Mouse (Mus musculus) kidney, adult 2 months (tissue): ENCODE measurements around the gene Gm4792.

Source experiments
- CTCF ChIP-seq: fragments of 200-500 bp; conservative IDR thresholded peaks from 2 replicates; pipeline ENCODE4 v1.5.1; 2011; ENCODE audit warnings: low read depth, mild to moderate bottlenecking, control low read depth, low read length, moderate library complexity, mixed read lengths; ENCODE audit not compliant: insufficient read depth, insufficient read length
- POLR2A ChIP-seq: fragments of 200-500 bp; IDR thresholded peaks from one replicate; pipeline ENCODE4 v1.6.1; 2011; ENCODE audit warnings: low read depth, low read length, control low read depth

- TF ChIP-seq CTCF (no peak), POLR2A (no peak)
Observed at GRCm38 (mm10) chr10:94310499-94311267, 12.2 kb upstream of the Gm4792 start.
